Mouse (Mus musculus) spleen, adult 2 months (tissue): ENCODE measurements around the gene 4933414I15Rik.

ENCODE experiments used
- CTCF ChIP-seq: fragments of 200-500 bp; IDR thresholded peaks from 2 replicates; pipeline ENCODE4 v1.5.1; 2011; ENCODE audit warnings: mild to moderate bottlenecking, inconsistent platforms; ENCODE audit not compliant: insufficient read depth, insufficient read length, insufficient replicate concordance; ENCODE audit errors: extremely low read depth
- POLR2A ChIP-seq: fragments of 200-500 bp; IDR thresholded peaks from 2 replicates; pipeline ENCODE4 v1.6.1; 2011; ENCODE audit warnings: low read depth, low read length, inconsistent platforms

- TF ChIP-seq CTCF (no peak), POLR2A (no peak)
These were observed 33.7 kb upstream of the 4933414I15Rik start for GRCm38 (mm10) chr11:50977216-50977615.
